Mouse (Mus musculus): ENCODE data around the gene Lin7a.
"Not testable (repeated sequence)": the region's sequence is repeated elsewhere in the genome, so short reads cannot be mapped to it uniquely, and the experiment has no call there.

Gene Lin7a

GRCm38 (mm10) chr10:107237076-107237475 is 34.4 kb upstream of the Lin7a start:
- DNase-seq (ENCODE audit: low read depth, low spot score): no peak

DNA sequence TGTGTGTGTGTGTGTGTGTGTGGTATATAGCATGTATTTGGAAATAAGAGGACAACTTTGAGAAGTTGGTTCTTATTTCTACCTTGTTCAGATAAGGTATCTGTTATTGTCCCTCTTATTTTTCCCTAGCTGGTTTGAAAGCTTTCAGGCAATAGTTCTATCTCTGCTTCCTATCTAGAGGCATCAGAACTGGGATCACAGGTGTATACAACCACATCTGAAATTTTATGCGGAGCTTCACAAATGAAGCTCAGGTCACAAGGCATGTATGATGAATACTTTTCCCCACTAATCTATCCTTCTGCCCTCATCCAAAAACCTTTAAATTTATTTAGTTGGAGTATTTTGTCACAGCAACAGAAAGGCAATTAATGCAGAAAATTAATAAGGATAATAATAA is 33.8 kb upstream of the Lin7a start:
- DNase-seq (ENCODE audit: low read depth, low spot score): no peak

- DNase-seq (ENCODE audit: low read depth, low spot score): no peak
Observed at GRCm38 (mm10) chr10:107238151-107238860, 33.2 kb upstream of the Lin7a start.

DNA sequence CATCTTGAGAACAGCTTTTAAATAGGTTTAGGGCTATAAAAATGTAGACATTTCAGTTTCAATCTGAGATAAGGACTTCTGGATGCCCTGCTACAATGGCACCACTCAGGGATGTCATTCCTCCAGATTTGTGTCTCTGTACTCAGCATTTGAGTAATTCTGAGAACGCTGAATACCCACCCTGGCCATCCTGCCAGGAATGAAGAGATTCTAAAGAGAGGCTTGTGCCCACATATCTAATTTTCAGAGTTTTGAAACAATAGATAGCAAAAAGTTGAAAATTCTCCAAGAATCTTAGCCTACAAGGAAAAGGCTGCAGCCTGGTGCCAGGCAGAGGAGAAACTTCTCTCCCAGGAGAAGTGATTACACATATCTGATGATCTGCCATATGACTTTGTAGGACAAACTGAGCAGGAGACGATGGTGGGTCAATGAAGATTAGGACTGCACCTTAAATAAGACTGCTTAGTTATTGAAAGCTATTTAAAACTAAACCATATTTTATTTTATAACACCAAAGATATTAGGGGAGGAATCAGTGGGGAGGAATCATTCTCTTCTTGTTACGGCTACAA is 32.5 kb upstream of the Lin7a start:
- no peak for DNase-seq (ENCODE audit: low read depth, low spot score)

DNA sequence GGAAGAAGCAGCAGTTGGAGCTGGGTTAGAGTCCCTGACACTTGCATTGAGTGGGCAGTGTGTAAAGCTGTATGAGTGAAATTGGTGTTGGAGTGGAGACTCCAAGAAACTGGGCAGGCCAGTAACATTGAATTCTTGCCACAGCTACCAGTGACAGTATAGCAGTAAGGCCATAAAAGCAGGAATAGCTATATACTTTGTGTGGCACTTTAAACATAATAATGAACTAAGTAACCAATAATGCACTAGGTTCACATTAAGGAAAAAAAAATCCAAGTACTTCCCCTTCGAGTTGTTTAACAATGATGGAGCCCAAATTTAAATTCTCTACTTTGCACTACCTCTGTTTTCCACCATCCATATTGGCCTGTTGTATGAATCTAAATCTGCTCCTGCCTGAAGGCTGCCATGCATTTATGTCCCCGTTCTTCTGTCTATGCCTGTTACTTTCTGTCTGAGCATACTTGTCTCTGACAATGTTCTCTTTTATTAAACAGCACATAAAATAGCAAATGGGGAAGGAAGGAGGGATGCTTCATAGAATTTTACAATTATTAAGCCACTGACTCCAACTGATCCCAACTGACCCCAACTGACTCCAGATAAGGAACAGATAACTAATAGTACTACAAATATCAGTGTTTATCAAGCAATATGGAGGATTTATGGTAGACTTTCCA is 31.7 kb upstream of the Lin7a start:
- DNase-seq (ENCODE audit: low read depth, low spot score): no peak

GRCm38 (mm10) chr10:107240446-107240845 is 31.0 kb upstream of the Lin7a start:
- DNase-seq (ENCODE audit: low read depth, low spot score): no peak

- DNase-seq (ENCODE audit: low read depth, low spot score): no peak
Observed at GRCm38 (mm10) chr10:107240986-107241385, 30.5 kb upstream of the Lin7a start.

DNA sequence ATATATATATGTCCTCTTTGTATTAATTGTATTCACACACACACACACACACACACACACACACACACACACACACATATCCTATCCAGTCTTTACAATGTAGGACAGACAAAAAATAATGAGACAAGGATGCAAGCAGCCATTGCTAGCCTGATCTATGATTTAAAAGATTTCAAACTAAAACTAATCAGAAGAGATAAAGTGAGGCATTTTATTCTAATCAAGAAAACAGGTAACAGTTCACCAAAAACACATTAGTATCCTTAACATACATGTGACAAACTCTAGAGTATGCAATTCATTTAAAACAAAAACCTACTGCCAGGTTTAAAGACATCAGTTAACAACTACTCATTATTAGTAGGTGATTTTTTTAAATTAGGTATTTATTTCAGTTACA is 30.1 kb upstream of the Lin7a start:
- no peak for DNase-seq (ENCODE audit: low read depth, low spot score)

GRCm38 (mm10) chr10:107241999-107242398 is 29.5 kb upstream of the Lin7a start:
- not testable (repeated sequence) for DNase-seq (ENCODE audit: low read depth, low spot score)

- no peak for DNase-seq (ENCODE audit: low read depth, low spot score)
Observed at GRCm38 (mm10) chr10:107242696-107243400, 28.6 kb upstream of the Lin7a start.

DNA sequence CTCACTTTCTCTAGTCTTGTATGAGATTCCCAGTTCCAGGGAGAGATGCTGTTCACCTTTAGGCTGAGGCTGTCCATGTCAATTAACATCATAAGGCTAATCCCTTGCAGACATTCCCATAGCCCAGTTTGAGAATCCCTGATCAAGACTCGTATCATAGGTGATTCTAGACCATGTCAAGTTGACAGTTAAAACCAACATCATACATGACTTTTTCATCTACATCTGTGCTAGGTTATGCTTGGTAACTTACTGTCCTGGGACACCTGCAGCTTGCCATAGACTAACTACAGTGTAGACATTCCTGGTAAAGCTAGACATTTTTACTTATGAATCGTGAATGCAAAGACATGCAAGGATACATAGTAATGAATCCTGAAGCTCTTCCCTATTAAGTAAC is 27.3 kb upstream of the Lin7a start:
- no peak for DNase-seq (ENCODE audit: low read depth, low spot score)

GRCm38 (mm10) chr10:107244691-107245530 is 26.6 kb upstream of the Lin7a start:
- DNase-seq (ENCODE audit: low read depth, low spot score): no peak

- no peak for DNase-seq (ENCODE audit: low read depth, low spot score)
Observed at GRCm38 (mm10) chr10:107245531-107245840, 26.0 kb upstream of the Lin7a start.

- no peak for DNase-seq (ENCODE audit: low read depth, low spot score)
Observed at GRCm38 (mm10) chr10:107245961-107246460, 25.5 kb upstream of the Lin7a start.

DNA sequence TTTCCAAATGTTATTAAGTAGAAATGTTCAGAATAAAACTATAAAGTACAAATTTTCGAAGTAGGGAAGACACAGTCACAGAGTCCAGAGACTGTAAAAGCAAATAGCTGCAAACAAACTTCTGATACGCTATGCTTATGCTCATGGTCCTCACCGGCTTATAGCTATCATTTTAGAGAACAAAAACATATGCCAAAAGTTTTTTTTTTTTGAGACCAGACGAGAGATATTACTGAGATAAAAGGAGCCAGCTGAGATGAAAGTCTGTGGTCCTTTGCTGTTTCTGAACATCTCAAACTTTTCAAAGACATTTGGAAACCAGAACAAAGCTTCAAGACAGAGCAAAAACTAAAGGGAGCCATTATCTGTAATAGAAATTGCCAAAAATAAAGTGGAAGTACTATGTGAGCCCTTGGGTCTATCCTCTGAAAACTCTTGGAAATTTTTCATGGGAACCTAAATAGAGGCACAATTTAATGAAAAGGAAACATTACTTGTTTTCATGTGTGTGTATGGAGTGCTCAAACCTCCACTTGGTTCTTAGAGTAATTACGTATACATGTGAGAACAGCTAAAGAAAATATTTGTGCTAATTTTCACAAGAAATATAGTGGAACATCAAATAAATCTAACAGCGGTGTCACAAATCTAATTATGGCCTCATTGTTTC is 24.4 kb upstream of the Lin7a start:
- DNase-seq (ENCODE audit: low read depth, low spot score): no peak

DNA sequence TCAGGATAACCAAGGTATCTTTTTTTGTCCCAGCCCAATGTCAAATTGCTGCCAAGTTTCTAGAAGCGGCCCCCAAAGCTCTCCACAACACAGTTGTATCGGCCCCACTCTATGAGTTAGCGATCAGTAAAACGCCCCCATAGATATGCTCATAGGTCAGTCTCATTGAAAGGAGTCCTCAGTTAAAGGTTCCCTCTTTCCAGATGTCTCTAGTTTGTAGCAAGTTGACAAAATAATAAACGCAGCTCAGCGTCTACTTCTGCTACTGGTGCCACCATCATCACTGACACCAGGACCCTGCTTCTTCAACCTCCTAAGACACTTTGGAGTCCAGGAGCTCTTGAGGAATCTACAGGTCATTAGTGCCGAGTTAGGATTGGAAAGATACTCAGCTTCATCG is 23.0 kb upstream of the Lin7a start:
- no peak for DNase-seq (ENCODE audit: low read depth, low spot score)

DNA sequence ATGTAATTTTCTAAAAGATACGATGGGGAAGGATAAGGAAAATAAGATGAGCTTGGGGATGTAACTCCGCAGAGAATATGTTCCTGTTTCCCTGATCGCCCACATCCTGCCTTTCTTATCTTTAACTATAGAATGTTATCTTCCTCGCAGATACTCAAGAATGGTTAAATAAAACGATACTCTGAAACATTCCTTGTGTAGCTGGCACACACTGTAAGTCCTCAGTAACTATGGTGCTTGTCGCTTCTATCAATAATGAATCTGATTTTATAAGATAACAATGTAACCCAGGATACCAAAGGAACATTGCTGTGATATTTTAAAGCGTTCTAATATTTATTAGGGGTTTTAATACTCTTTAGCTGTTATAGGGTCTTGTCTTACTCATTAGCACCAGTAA is 22.4 kb upstream of the Lin7a start:
- DNase-seq (ENCODE audit: low read depth, low spot score): no peak

DNA sequence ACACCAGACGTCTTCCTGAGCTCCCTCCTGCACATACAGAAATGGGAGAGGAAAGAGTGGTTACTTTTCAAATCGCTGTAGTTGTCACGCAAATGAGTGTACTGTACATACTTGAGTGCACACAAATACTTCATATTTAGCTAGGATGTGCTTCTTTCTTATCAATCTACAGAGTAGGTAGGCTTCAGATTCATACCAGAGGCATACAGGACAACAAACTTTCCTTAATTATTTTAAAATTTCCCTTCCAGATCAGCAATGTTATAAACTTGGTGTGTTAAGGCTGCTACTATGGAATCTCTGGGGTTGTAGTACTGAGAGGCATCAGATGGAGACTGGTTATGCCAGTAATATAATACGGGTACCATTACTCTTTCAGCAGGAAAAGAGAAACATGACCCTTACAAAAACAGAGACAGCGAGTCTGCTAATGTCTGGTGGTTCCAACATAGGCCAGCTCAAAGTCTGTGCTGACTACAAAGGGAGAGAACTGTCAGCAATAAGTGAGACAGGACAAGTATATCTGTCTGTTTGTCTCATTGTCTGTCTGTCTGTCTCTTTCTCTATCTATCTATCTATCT is 21.8 kb upstream of the Lin7a start:
- DNase-seq (ENCODE audit: low read depth, low spot score): no peak

- DNase-seq (ENCODE audit: low read depth, low spot score): no peak
Observed at GRCm38 (mm10) chr10:107250346-107251210, 20.9 kb upstream of the Lin7a start.

DNA sequence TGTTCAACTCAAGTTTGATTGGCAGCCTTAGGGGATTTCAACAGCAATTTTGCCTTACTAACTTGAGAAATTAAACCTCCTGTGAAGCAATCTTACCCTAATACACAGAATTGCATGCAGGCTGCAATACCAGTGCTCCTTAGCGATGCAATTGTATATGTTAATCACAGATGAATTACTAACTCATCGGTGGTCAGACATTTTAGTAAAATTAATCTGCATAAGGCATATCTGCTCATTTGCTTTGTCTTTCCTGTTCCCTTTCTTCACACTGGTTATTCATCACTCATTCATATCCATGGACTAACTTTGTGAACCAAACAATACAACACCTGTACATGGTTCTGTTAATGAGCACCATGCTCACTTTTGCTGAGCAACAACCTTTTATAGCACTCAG is 20.2 kb upstream of the Lin7a start:
- DNase-seq (ENCODE audit: low read depth, low spot score): no peak
